14 mouse cellular contexts compared by ENCODE assay signal in genomic region chr9:63923190-63923717, GRCm38 (mm10).
DNase-seq lines count a peak whose midpoint lies in the region; ATAC-seq lines count a peak whose summit lies in the region.
"Had no signal": no experiment of that assay in that cellular context is flagged by ENCODE, and none has a peak within 500 bp of the region (broad histone marks: within the 10 kb centered on the region; RNA-seq: fewer than 3 reads in every experiment).

No protein-coding gene starts in this region.

- peak; percentile 29 for DNase-seq in adrenal gland, postnatal 14 days
- DNase-seq in adrenal gland, adult 18-20 months (ENCODE audit: low spot score in 2 of 2), result no peak
- DNase-seq in heart, postnatal 10 days, result no peak
- peak; percentile 30 for DNase-seq in left cerebral cortex, postnatal 4 days
- DNase-seq in left cerebral cortex, postnatal 10 days (ENCODE audit: extremely low spot score in 1 of 2, low spot score in 2 of 2), result no peak
- peak; percentile 17 for DNase-seq in urinary bladder, adult 2 months (ENCODE audit: low spot score)
- no peak for DNase-seq in urinary bladder, postnatal 10 days (ENCODE audit: low spot score)
- DNase-seq: adrenal gland, postnatal 36 days; gastrocnemius, adult 2 months; kidney, postnatal 10 days; right cerebral cortex, postnatal 25 days had no signal

- no peaks in the 10 kb centered on the region for H3K36me3 ChIP-seq in heart, embryonic 11.5 days (ENCODE audit: control insufficient read depth, insufficient read depth, low read length)

- intact Hi-C loops in heart, postnatal 10 days (cut with DNase I), result no loop called here
- intact Hi-C loops in left cerebral cortex, postnatal 4 days (cut with DNase I), result no loop called here
- intact Hi-C loops in left cerebral cortex, postnatal 10 days (cut with DNase I), result no loop called here

- H3K27me3 ChIP-seq in heart, embryonic 11.5 days (ENCODE audit: control insufficient read depth, insufficient read depth, low read length), result no peaks in the 10 kb centered on the region

- peaks cover 76% of the 10 kb centered on the region for H3K4me1 ChIP-seq in heart, embryonic 11.5 days (ENCODE audit: control insufficient read depth, insufficient read depth, low read length)

- no peaks in the 10 kb centered on the region for H3K9me3 ChIP-seq in heart, embryonic 11.5 days (replicated peaks; ENCODE audit: control insufficient read depth, low read length)

- 55% methylated on average over 9 of the region's 9 CpGs for WGBS in heart, embryonic 11.5 days (ENCODE audit: insufficient replicate concordance)

- ATAC-seq in heart, embryonic 11.5 days (replicated peaks; ENCODE audit: insufficient number of reproducible peaks, low FRiP score, low TSS enrichment), result no peak

- no peak overlapping the region for H3K4me3 ChIP-seq in heart, embryonic 11.5 days (ENCODE audit: low read depth, low read length)
- H3K4me3 ChIP-seq: erythroblast, embryonic 14.5 days; gastrocnemius, adult 2 months had no signal

- H3K4me2 ChIP-seq in heart, embryonic 11.5 days, result no peak overlapping the region

- H3K27ac ChIP-seq in heart, embryonic 11.5 days (ENCODE audit: low read depth, low read length), result peak overlapping the region; percentile 29
- H3K27ac ChIP-seq: gastrocnemius, adult 2 months; liver, embryonic 14.5 days had no signal

- no peak overlapping the region for H3K9ac ChIP-seq in heart, embryonic 11.5 days (ENCODE audit: low read depth, low read length)
- H3K9ac ChIP-seq: liver, embryonic 14.5 days had no signal

Comparison
In these comparisons a context has a peak if more than half of its experiments do, and no peak if none do; other contexts are left out.
1. DNase-seq: peak in adrenal gland, postnatal 14 days (single experiment), left cerebral cortex, postnatal 4 days (single experiment) and urinary bladder, adult 2 months (single experiment); none in adrenal gland, adult 18-20 months (0 of 2), heart, postnatal 10 days (0 of 2), left cerebral cortex, postnatal 10 days (0 of 2) and urinary bladder, postnatal 10 days (single experiment).